Mouse (Mus musculus): ENCODE measurements around the gene Pcolce. TPM values are rescaled to one million over a fixed set of nuclear protein-coding genes. Genes with fewer than 3 reads are reported as not detected.

Gene Pcolce
- total and polyA plus RNA-seq, 3 experiments: 0.23 to 0.77 TPM; not detected in 1

GRCm38 (mm10) chr5:137566416-137566815 is 47.2 kb downstream of the Pcolce start:
- H3K36me3 ChIP-seq (ENCODE audit: control insufficient read depth in 1 of 2, insufficient read depth in 2 of 2, low read length in 2 of 2): peaks cover 0 to 8% of the 10 kb centered on the region in 2 experiments; a peak in 2 of 4 replicates
- H3K4me1 ChIP-seq (ENCODE audit: control insufficient read depth in 1 of 2, insufficient read depth in 2 of 2, low read length in 2 of 2): peaks cover 0 to 13% of the 10 kb centered on the region in 2 experiments; a peak in 2 of 4 replicates
- no peak overlapping the region for H3K27ac ChIP-seq (ENCODE audit: control insufficient read depth, low read depth, low read length)
- DNase-seq (ENCODE audit: low read depth, low spot score): no peak
- no peak overlapping the region for H3K9ac ChIP-seq (ENCODE audit: control insufficient read depth, low read depth, low read length, poor library complexity, severe bottlenecking)
- no peaks in the 10 kb centered on the region for H3K9me3 ChIP-seq (replicated peaks; ENCODE audit: insufficient read depth, low read length)
- peaks cover 4% of the 10 kb centered on the region for H3K79me2 ChIP-seq (ENCODE audit: control insufficient read depth, insufficient read depth, low read length, poor library complexity)
- H3K4me3 ChIP-seq (ENCODE audit: control insufficient read depth in 1 of 2, insufficient read depth in 1 of 2, low read depth in 2 of 2, low read length in 2 of 2): no peak overlapping the region
- peaks cover 4 to 10% of the 10 kb centered on the region in 2 experiments for H3K27me3 ChIP-seq (ENCODE audit: control insufficient read depth in 1 of 2, insufficient read depth in 2 of 2, low read length in 2 of 2)
- TF ChIP-seq GABPA (IDR thresholded peaks at IDR 0.05; ENCODE audit: low read depth, low read length) (no peak), USF2 (IDR thresholded peaks at IDR 0.05; ENCODE audit: borderline replicate concordance in 1 of 2, insufficient read depth in 1 of 2, low read depth in 1 of 2, low read length in 2 of 2) (no peak), TCF12 (IDR thresholded peaks at IDR 0.05; ENCODE audit: low read depth, low read length) (no peak), ELF1 (IDR thresholded peaks at IDR 0.05; ENCODE audit: low read depth, low read length) (no peak), MYC (IDR thresholded peaks at IDR 0.05; ENCODE audit: low read depth, low read length) (no peak), POLR2A (IDR thresholded peaks at IDR 0.05; ENCODE audit: control insufficient read depth in 1 of 2, insufficient read depth in 1 of 2, low read depth in 1 of 2, low read length in 2 of 2, poor library complexity in 1 of 2) (no peak), POLR2AphosphoS5 (IDR thresholded peaks at IDR 0.05; ENCODE audit: borderline replicate concordance, low read depth, low read length) (no peak), GATA1 (IDR thresholded peaks at IDR 0.05; ENCODE audit: low read depth, low read length) (no peak), TAL1 (IDR thresholded peaks at IDR 0.05; ENCODE audit: low read length) (no peak), SIN3A (IDR thresholded peaks at IDR 0.05; ENCODE audit: low read length) (no peak), BHLHE40 (IDR thresholded peaks at IDR 0.05; ENCODE audit: borderline replicate concordance, low read depth, low read length) (no peak), EP300 (IDR thresholded peaks at IDR 0.05; ENCODE audit: low read depth in 1 of 2, low read length in 2 of 2) (no peak), HCFC1 (IDR thresholded peaks at IDR 0.05; ENCODE audit: low read depth, low read length) (no peak)

GRCm38 (mm10) chr5:137565744-137566143 is 47.8 kb downstream of the Pcolce start:
- TF ChIP-seq UBTF (IDR thresholded peaks at IDR 0.05; ENCODE audit: borderline replicate concordance, insufficient read depth, low read depth, low read length) (no peak), KAT2A (conservative IDR thresholded peaks at IDR 0.05; ENCODE audit: low read depth, low read length) (no peak), ZKSCAN1 (IDR thresholded peaks at IDR 0.05; ENCODE audit: low read depth, low read length) (no peak), ZNF384 (IDR thresholded peaks at IDR 0.05; ENCODE audit: low read depth, low read length) (no peak), POLR2AphosphoS2 (IDR thresholded peaks at IDR 0.05; ENCODE audit: low read length) (no peak), USF1 (IDR thresholded peaks at IDR 0.05; ENCODE audit: low read depth, low read length) (no peak), ELF1 (IDR thresholded peaks at IDR 0.05; ENCODE audit: low read depth, low read length) (no peak), TCF12 (IDR thresholded peaks at IDR 0.05; ENCODE audit: low read depth, low read length) (no peak), MYC (IDR thresholded peaks at IDR 0.05; ENCODE audit: low read depth, low read length) (no peak), RAD21 (IDR thresholded peaks at IDR 0.05; ENCODE audit: low read depth, low read length) (no peak)
- DNase-seq (ENCODE audit: low read depth, low spot score): no peak
- Histone ChIP-seq H3K27me3 (ENCODE audit: control insufficient read depth in 1 of 2, insufficient read depth in 2 of 2, low read length in 2 of 2) (peaks cover 4 to 12% of the 10 kb centered on the region in 2 experiments), H3K79me2 (ENCODE audit: control insufficient read depth, insufficient read depth, low read length, poor library complexity) (no peaks in the 10 kb centered on the region), H3K9ac (ENCODE audit: control insufficient read depth, low read depth, low read length, poor library complexity, severe bottlenecking) (no peak overlapping the region), H3K4me1 (ENCODE audit: control insufficient read depth in 1 of 2, insufficient read depth in 2 of 2, low read length in 2 of 2) (peaks cover 0 to 13% of the 10 kb centered on the region in 2 experiments; a peak in 2 of 4 replicates), H3K9me3 (replicated peaks; ENCODE audit: insufficient read depth, low read length) (no peaks in the 10 kb centered on the region), H3K27ac (ENCODE audit: control insufficient read depth, low read depth, low read length) (no peak overlapping the region), H3K36me3 (ENCODE audit: control insufficient read depth in 1 of 2, insufficient read depth in 2 of 2, low read length in 2 of 2) (peaks cover 0 to 8% of the 10 kb centered on the region in 2 experiments; a peak in 2 of 4 replicates), H3K4me3 (ENCODE audit: control insufficient read depth in 1 of 2, insufficient read depth in 1 of 2, low read depth in 2 of 2, low read length in 2 of 2) (no peak overlapping the region)

All from MEL (cell line).